Mouse (Mus musculus) ES-E14 (cell line): ENCODE results near the gene Nkpd1. TPM values are rescaled to one million over a fixed set of nuclear protein-coding genes. Genes with fewer than 3 reads are reported as not detected.
A peak's percentile ranks its signal among the peaks of the same experiment; 100 is the strongest.

ENCODE experiments used
- DNase-seq: peaks from one replicate; pipeline ENCODE4 v3.0.0-alpha.2; 2013; ENCODE audit warnings: low read depth, low spot score
- H3K27ac ChIP-seq: 2 replicates; pipeline ENCODE4 v1.5.1; 2012; ENCODE audit warnings: low read depth, mild to moderate bottlenecking, low read length, moderate library complexity, mixed read lengths; ENCODE audit not compliant: poor library complexity, insufficient read depth, severe bottlenecking
- H3K36me3 ChIP-seq: 2 replicates; pipeline ENCODE4 v1.6.1; 2012; ENCODE audit warnings: mild to moderate bottlenecking, low read length, moderate library complexity, mixed read lengths; ENCODE audit not compliant: control insufficient read depth, poor library complexity, insufficient read depth, severe bottlenecking
- H3K4me1 ChIP-seq, 2 experiments: fragments of 150-350 bp in 1 of 2; sonication (generic) in 1 of 2; 2 replicates each; pipeline ENCODE4 v1.6.1; 2012; ENCODE audit warnings: low read length in 2 of 2, mild to moderate bottlenecking in 1 of 2, mixed read lengths in 1 of 2; ENCODE audit not compliant: control insufficient read depth in 2 of 2, insufficient read depth in 2 of 2, poor library complexity in 1 of 2
- H3K4me3 ChIP-seq, 2 experiments: fragments of 150-350 bp in 1 of 2; sonication (generic) in 1 of 2; 2 replicates each; pipeline ENCODE4 v1.5.1; 2012; ENCODE audit warnings: low read length in 2 of 2, low read depth in 1 of 2, mild to moderate bottlenecking in 1 of 2, mixed read lengths in 1 of 2; ENCODE audit not compliant: insufficient read depth in 1 of 2, poor library complexity in 1 of 2, severe bottlenecking in 1 of 2
- H3K9ac ChIP-seq: 2 replicates; pipeline ENCODE4 v1.6.1; 2012; ENCODE audit warnings: low read depth, mild to moderate bottlenecking, low read length, mixed read lengths; ENCODE audit not compliant: poor library complexity, insufficient read depth, severe bottlenecking
- H3K9me3 ChIP-seq: fragments of 150-350 bp; sonication (generic); 2 replicates; pipeline ENCODE4 v1.6.1; 2012; ENCODE audit warnings: low read depth, mild to moderate bottlenecking, low read length; ENCODE audit not compliant: control insufficient read depth, insufficient read depth
- CHD2 ChIP-seq: IDR thresholded peaks from 2 replicates; pipeline ENCODE4 v1.6.1; 2014; ENCODE audit warnings: mild to moderate bottlenecking, low read depth, low read length, inconsistent platforms
- HCFC1 ChIP-seq: IDR thresholded peaks from 2 replicates; pipeline ENCODE4 v1.6.1; 2012; ENCODE audit warnings: low read length, inconsistent platforms, borderline replicate concordance; ENCODE audit not compliant: insufficient read depth
- MAFK ChIP-seq: IDR thresholded peaks from 2 replicates; pipeline ENCODE4 v1.6.1; 2014; ENCODE audit warnings: mild to moderate bottlenecking, low read depth, low read length, inconsistent platforms; ENCODE audit not compliant: insufficient read depth
- ZC3H11A ChIP-seq: IDR thresholded peaks from 2 replicates; pipeline ENCODE4 v1.6.1; 2012; ENCODE audit warnings: low read depth, mild to moderate bottlenecking, inconsistent platforms, low read length, borderline replicate concordance
- ZNF384 ChIP-seq: IDR thresholded peaks from 2 replicates; pipeline ENCODE4 v1.6.1; 2012; ENCODE audit warnings: low read depth, low read length, inconsistent platforms
- in situ Hi-C, 2 experiments: fragments of 600-800 bp; cut with MboI; formaldehyde crosslinking; loops; one replicate each; pipeline ENCODE4 v1.15.1; 2025; ENCODE audit warnings: low sequenced_read_pairs in 2 of 2, inconsistent platforms in 1 of 2; ENCODE audit not compliant: unreplicated experiment in 2 of 2
- total RNA-seq: library from RNA; depleted of rRNA; stranded (reverse); fragments of 300-350 nt; gene quantifications from 2 replicates; pipeline ENCODE4 v1.2.3, GENCODE M21; 2012

The Nkpd1 gene
- total RNA-seq, 1 experiment, result 0.54 TPM

DNA sequence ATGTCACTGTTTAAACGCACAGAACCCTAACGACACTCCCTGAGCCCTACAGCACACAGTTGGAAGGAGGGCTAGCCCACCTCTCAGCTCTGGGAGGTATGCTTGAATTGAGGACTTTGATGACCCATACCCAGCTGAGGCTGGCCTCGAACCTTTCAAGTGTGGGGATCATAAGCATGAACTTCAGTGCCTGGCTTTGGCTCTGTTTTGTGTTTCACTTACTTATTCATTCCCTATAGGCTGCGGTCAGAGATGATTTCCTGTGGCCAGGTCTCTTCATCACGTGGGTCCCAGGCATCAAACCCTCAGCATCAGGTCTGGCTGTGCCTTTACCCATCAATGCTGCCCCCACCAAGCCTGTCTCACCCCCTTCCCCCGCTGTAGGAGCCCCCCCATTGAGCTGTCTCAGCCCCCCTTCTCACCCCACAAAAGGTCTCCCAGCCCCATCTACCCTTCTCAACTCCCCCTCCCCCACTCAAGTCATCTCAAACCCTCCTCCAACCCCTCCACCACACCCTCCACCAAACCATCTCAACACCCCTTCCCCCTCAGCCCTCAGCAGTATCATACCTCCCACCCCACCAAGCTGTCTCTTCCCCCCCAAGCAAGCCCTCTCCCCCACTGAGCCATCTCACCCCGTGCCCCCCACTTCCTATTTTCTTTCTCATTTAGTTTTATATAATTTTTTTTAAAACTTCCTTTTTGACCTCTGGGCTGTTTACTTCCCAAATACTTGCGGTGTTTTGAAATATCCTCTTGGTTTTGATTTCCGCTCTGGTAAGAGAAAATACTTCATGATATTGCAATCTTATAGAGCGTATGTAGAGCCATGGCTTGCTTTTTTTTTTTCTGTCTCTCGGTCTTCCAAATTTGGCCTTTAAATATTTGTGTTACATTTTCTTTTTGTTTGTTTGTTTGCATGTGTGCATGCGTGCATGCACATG lies 16.9 kb upstream of the Nkpd1 start:
- no peak for DNase-seq
- no peak overlapping the region for H3K9ac ChIP-seq
- no peak overlapping the region for H3K4me3 ChIP-seq
- no peaks in the 10 kb centered on the region for H3K36me3 ChIP-seq
- TF ChIP-seq ZC3H11A, result no peak
- TF ChIP-seq MAFK, result no peak
- no peak for TF ChIP-seq ZNF384
- no peak for TF ChIP-seq CHD2
- TF ChIP-seq HCFC1, result no peak
- H3K27ac ChIP-seq, result peak overlapping the region; percentile 3; the same call in 1 of the 2 replicates
- in situ Hi-C loops, result no loop called here
- no peaks in the 10 kb centered on the region for H3K9me3 ChIP-seq
- H3K4me1 ChIP-seq, result peaks cover 0 to 14% of the 10 kb centered on the region in 2 experiments; a peak in 2 of 4 replicates

- Histone ChIP-seq H3K4me1 (peaks cover 0 to 13% of the 10 kb centered on the region in 2 experiments; a peak in 1 of 4 replicates), H3K9ac (no peak overlapping the region), H3K4me3 (no peak overlapping the region), H3K36me3 (no peaks in the 10 kb centered on the region), H3K27ac (no peak overlapping the region), H3K9me3 (no peaks in the 10 kb centered on the region)
- DNase-seq, result no peak
- in situ Hi-C loops, result no loop called here
- TF ChIP-seq MAFK, result no peak
- no peak for TF ChIP-seq ZC3H11A
- no peak for TF ChIP-seq HCFC1
- TF ChIP-seq ZNF384, result no peak
- no peak for TF ChIP-seq CHD2
Measured at GRCm38 (mm10) chr7:19501658-19502057, 16.0 kb upstream of the Nkpd1 start.

DNA sequence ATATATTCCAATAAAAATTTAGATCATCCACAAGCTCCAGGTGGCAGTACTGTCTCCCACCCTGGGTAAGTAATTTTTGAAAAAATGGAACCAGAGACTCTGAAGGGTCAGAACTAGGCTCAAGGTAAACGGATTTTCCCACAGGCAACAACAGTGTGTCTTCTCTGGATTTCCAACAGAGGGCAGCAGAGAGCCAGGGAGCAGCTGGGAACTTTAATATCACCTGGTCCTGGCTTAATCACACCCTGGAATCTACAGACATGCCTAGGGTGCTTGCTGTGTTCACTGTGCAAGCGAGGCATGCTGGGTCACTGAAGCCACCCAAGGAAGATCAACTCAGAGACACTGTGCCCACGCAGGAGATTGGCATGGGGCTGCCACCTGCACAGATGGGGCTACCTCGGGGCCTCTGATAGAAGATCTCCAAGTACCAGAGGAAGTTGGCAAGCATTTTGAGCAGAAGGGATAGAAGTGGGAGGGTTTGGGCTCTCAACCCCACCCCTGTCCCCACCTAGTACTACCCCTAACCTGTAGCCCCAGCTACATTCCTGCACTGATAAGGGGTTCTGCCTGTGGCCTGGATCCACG lies 14.1 kb upstream of the Nkpd1 start:
- in situ Hi-C loops, result no loop called here

GRCm38 (mm10) chr7:19506326-19506725 lies 11.3 kb upstream of the Nkpd1 start:
- DNase-seq, result no peak
- TF ChIP-seq ZNF384 (no peak), ZC3H11A (no peak), HCFC1 (no peak), CHD2 (no peak), MAFK (no peak)
- peak overlapping the region; percentile 45; the same call in 1 of the 2 replicates for H3K9ac ChIP-seq
- no peaks in the 10 kb centered on the region for H3K9me3 ChIP-seq
- no peaks in the 10 kb centered on the region for H3K36me3 ChIP-seq
- H3K27ac ChIP-seq, result no peak overlapping the region
- in situ Hi-C loops, result no loop called here
- H3K4me1 ChIP-seq, result peaks cover 0 to 8% of the 10 kb centered on the region in 2 experiments; a peak in 1 of 4 replicates
- peak overlapping the region; percentile 67 to 96; a peak in 2 of 4 replicates for H3K4me3 ChIP-seq

More for the DNA sequence above, 14.1 kb upstream of the Nkpd1 start:
- Histone ChIP-seq H3K36me3 (no peaks in the 10 kb centered on the region), H3K27ac (no peak overlapping the region), H3K9me3 (no peaks in the 10 kb centered on the region), H3K4me3 (no peak overlapping the region), H3K4me1 (peaks cover 0 to 13% of the 10 kb centered on the region in 2 experiments; a peak in 1 of 4 replicates), H3K9ac (no peak overlapping the region)
- no peak for DNase-seq
- no peak for TF ChIP-seq ZC3H11A
- no peak for TF ChIP-seq CHD2
- no peak for TF ChIP-seq HCFC1
- no peak for TF ChIP-seq MAFK
- no peak for TF ChIP-seq ZNF384
